Mouse (Mus musculus) C2C12 (cell line): Measurements from ENCODE around the gene Mdfi.

ENCODE experiments used
- CEBPB ChIP-seq: IDR thresholded peaks from one replicate; pipeline ENCODE4 v1.6.1; 2011; ENCODE audit warnings: low read depth, mild to moderate bottlenecking, control low read depth, moderate library complexity
- CTCF ChIP-seq: IDR thresholded peaks from one replicate; pipeline ENCODE4 v1.5.1; 2011; ENCODE audit not compliant: control insufficient read depth, insufficient read depth, insufficient read length

DNA sequence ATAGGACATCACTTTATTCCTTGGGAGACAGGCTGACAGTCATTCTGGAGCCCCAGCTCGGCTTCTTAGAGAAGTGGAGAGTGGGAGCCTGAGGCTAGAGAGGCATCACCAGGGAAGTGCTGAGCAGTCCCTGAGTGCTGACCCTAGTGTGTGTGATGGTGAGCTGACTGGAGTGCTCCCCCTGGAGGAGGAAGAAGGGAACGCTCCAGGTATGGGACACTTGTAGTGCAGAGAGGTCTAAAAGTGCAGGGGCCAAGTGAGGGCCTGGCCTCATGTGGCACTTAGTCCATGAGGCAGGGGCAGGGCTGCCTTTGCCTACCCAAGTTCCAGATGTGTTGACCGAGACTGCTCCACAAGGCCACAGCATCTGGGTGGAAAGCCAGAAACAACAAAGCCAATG is 39.0 kb downstream of the Mdfi start:
- TF ChIP-seq CTCF (peak; percentile 72), CEBPB (no peak)
